Mouse (Mus musculus): Measurements from ENCODE around the gene Orc2.
A peak's percentile ranks its signal among the peaks of the same experiment; 100 is the strongest.

Gene Orc2

DNA sequence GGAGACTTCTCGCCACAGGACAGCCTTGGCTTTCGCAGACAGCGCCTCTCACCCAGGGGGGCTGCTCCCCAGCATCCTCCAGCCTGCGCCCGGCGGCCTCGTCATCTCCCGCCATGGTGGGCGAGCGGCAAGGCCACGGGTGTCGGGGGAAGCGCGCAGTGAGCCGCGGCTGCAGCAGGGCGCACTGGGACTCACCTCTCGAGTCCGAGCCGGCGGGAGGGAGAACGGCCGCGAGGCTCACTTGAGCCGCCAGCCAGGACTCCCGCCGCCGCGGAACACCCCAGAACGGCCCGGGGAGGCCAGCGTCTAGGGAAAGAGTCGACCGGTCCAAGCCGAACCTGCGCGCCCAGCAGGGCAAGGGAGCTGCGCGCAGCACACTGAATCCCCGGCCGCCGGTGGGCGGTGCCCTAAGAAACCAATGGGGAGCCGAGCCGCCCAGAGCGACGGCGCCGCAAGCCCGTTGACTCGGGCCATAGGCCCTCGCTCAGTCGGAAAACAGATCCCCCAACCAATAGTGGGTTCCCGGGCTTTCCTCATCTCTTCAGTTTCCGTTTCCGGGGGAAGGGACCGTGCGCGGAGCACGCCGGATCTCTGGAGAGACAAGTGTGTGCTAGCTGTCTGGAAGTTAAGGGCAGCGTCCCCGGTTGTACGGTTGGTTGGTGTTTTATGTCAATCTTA lies at the start of gene Orc2:
TSS of gene Orc2 (minus strand) at position 533 of the 678 bp plus-strand sequence.
- peak; percentile 92 to 93 for DNase-seq

GRCm38 (mm10) chr1:58541386-58541785 lies 36.5 kb upstream of the Orc2 start:
- DNase-seq = no peak

DNA sequence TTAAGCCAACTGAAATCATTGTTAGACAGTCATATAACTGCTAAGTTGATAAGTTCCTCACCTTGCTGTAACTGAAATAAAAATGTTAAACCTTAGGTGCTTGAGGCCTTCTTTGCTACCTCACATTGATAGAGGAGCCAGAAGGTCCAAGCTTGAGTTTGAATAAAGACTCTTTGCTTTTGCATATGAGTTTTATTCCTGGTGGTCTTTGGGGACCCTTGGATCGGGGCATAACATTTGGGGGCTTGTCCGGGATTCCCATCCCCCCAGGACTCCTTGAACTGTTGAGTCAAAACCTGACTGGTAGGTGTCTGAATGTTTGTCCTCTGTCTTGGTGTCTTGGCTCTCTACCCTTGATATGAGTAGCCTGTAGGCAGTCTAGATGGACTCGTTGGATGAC lies 2.3 kb upstream of the Orc2 start:
- DNase-seq = no peak

DNA sequence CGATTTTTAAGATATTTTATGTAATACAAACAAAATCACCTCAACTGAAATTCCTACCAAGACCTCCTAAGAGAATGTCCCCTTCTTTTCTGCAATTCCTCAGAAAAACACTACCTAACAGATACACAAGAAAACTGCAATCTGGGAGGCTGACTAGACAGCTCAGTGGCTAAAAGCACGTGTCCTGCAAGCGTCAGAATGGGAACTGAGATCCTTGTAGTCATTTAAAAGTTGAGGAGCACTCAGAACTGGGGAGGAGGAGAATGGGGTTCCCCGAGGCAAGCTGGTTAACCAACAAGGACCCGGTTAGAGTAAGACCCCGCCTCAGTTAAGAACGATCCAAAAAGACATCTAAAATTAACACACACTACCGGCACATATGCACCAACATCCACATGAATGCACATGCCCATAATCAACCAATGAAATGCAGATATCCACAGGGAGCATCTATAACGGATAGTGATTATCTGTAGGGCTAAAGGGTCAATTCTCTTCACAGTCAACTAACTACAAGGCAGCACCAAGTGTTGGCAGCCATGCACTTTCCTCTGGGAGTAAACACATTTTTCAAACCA lies 1.0 kb downstream of the Orc2 start:
- no peak for DNase-seq

DNA sequence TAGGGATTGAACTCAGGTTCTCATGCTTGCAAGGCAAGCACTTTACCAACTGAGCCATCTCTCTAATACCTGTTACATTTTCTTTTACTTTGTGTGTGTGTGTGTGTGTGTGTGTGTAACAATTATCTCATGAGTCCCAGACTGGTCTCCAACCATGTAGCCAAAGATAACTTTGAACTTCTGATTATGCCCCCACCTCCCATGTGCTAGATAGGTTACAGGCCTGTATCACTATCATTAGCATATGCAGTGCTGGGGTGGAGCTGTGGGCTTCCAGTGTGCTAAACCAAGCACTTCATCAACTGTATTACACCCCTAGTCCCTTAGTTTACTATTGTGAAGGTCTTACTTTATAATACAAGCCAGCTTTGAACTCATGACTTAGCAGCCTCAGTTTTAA lies 1.8 kb downstream of the Orc2 start:
- no peak for DNase-seq

DNA sequence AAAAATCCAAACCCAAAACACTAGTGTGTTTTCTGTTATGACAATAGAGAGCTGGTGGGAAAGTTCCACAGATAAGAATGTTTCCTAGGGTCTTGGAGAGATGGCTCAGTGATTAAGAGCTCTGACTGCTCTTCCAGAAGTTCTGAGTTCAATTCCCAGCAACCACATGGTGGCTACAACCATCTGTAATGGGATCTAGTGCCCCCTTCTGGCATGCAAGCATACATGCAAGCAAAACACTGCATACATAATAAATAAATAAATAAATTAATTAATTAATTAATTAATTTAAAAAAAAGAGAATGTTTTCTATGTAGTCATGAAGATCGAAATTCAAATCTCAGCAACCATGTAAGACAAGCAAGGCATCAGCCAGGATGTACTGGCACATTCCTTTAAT lies 6.2 kb downstream of the Orc2 start:
- DNase-seq = no peak

- DNase-seq = no peak
Measured at GRCm38 (mm10) chr1:58497678-58498077, 7.2 kb downstream of the Orc2 start.

- no peak for DNase-seq
Measured at GRCm38 (mm10) chr1:58495603-58496002, 9.3 kb downstream of the Orc2 start.

GRCm38 (mm10) chr1:58482647-58483046 lies 22.3 kb downstream of the Orc2 start:
- no peak for DNase-seq

- no peak for DNase-seq
Measured at GRCm38 (mm10) chr1:58475662-58476061, 29.2 kb downstream of the Orc2 start.

- no peak for DNase-seq
Measured at GRCm38 (mm10) chr1:58465561-58465960, 39.3 kb downstream of the Orc2 start.

- DNase-seq = no peak
Measured at GRCm38 (mm10) chr1:58465042-58465441, 39.9 kb downstream of the Orc2 start.

DNA sequence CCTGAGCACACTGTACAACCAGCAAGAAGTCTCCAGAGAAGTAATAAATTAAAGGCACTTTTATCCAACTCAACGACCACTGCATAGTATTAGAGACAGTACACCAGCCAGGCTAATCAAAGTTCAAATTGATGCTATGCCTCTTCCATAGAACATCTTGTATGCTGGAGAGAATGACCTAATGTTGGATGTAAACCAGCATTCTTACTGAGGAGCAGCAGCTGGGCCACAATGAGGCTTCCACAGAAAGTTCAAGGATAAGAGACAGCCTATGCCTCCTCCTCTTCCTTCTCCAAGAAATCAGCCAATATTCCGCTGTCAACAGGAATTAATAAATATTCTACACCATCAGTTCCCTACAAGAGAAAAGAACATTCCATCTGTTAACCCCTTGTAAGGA lies 41.0 kb downstream of the Orc2 start:
- no peak for DNase-seq

GRCm38 (mm10) chr1:58460566-58460965 lies 44.3 kb downstream of the Orc2 start:
- no peak for DNase-seq

DNA sequence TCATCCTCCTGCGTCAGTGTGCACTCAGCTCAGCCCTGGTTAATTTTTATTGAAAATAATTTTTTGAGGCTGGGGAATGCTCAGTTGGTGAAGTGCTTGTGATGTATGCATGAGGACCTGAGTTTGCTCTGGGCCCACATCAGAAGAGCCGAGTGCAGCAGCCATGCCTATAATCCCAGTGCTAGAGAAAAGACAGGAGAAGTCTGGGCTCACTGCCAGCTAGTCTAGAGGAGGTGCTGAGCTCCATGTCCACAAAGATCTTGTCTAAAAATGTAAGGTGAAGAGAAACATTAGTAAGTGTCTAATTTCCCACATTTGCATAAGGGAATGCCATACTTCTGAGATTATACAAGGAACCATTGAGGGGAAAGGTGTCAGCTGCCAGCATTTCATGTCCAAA lies 46.0 kb downstream of the Orc2 start:
- DNase-seq = no peak

DNA sequence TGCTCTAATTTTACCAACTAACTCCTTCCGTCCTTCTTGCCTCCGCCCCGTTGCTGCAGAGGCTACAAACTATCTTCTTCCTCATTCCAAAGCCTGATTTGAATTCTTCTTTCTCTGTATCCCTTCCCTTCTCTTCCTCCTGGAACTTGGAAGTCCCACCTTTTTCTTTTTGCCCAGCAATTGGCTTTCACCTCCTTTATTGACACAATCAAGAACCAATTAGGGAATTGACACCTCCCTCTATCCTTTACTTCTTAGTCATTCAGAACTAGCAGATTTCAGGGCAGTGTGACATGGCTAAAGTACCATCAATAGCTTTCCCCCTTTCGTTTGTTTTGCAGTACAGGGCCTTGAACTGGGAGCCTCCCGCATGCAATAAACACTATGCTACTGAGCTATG lies 46.7 kb downstream of the Orc2 start:
- DNase-seq = no peak

GRCm38 (mm10) chr1:58454316-58454715 lies 50.6 kb downstream of the Orc2 start:
- no peak for DNase-seq

DNA sequence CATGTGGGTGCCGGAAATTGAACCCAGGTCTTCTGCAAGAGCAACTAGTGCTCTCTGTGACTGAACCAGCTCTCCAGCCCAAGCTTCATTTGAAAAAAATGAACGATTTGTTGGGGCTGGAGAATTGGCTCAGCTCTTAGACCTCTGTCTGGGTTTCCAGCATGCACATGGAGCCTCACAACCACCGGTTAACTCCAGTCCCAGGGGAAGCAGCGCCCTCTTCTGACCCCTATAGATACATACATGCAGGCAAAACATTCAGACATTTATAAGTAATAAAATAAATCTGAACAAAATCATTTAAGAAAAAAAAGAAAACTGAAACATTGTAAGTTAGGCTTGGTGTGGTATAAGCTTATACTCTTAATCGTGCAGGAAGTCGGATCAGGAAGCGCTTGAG lies 56.5 kb downstream of the Orc2 start:
- no peak for DNase-seq

DNA sequence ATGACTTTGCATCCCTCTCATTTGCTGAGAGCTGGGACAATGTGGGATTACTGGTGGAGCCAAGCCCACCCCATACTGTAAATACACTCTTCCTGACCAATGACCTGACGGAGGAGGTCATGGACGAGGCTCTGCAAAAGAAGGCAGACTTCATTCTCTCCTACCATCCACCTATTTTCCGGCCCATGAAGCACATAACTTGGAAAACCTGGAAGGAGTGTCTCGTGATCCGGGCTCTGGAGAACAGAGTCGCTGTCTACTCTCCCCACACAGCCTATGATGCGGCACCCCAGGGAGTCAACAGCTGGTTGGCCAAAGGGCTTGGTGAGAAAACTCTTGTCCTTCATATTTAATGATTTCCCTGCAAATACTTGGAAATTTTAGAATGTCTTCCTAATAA lies 57.1 kb downstream of the Orc2 start:
- no peak for DNase-seq

DNA sequence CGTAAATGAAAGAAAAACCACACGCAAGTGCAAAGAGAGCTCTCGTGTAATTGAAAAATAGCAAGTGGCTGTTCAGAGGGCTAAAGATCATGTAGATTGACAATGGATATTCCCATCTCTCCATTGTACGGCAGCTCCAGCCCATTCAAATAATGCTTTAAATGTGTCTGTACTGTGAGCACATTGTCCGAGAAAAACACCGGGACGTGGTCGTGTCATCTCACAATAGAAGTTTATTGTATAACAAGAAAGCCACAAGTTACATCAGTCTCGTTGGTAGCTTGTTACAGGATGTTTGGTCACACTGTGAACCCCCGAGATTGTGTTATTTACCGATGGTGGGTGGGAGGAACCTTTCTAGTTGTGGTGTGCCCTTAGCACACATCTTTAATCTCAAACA lies 59.0 kb downstream of the Orc2 start:
- DNase-seq = no peak

GRCm38 (mm10) chr1:58445143-58445722 lies 59.7 kb downstream of the Orc2 start, which contains the start of the genes Nif3l1 and Ppil3:
Gene Nif3l1 (plus strand): TSS chr1:58445151.
Gene Ppil3 (minus strand): TSS chr1:58445486.
- peak; percentile 88 to 89 for DNase-seq

DNA sequence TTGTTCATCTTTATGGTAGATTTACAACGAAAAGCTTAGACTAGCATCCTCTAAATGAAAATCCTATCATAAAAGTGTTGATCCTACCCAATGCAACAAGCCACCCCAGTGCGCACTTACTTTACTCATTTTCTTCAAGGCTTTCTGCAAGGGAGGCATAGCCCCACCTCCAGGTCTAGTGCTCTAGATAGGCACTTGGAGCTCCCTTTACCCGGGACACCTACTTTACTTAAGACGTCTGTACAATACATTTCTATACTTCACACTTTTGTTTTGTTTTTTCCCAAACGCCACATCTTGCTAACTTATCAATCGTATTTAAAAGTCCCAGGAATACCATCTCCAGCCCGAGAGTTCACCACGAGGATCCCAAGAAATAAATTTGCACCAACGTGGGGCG lies 60.2 kb downstream of the Orc2 start:
- no peak for DNase-seq

DNA sequence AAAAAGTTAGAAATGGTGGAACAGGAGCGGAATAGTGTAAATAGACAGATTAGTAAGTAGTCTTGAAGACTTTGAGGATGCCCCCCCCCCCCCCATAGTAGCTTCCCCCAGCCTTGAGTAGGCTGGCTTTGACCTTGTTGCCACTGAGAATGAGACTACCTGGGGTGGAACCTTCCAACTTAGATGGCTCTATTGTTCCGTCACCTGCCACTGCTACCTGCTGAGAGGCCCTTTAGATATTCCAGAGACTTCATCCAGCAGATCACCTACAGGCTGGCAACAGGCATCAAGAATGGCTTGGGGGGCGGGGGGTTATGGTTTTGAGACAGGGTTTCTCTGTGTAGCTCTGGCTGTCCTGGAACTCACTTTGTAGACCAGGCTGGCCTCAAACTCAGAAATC lies 80.4 kb downstream of the Orc2 start:
- no peak for DNase-seq
